Mouse (Mus musculus): ENCODE data around the gene Adat3. TPM values are rescaled to one million over a fixed set of nuclear protein-coding genes. Genes with fewer than 3 reads are reported as not detected.
A peak's percentile ranks its signal among the peaks of the same experiment; 100 is the strongest.

Adat3 gene
- polyA plus RNA-seq, 1 experiment from 2014 or later: 9.7 TPM

- peaks cover 22% of the 10 kb centered on the region for H3K4me1 ChIP-seq (replicated peaks; ENCODE audit: control insufficient read depth, insufficient read depth, low read length)
- no peaks in the 10 kb centered on the region for H3K9me3 ChIP-seq (ENCODE audit: control insufficient read depth, low read length)
- peaks cover 11% of the 10 kb centered on the region for H3K36me3 ChIP-seq (ENCODE audit: control insufficient read depth, insufficient read depth, low read length)
- no peak overlapping the region for H3K27ac ChIP-seq (ENCODE audit: low read depth, low read length)
- no peak overlapping the region for H3K4me3 ChIP-seq (ENCODE audit: low read depth, low read length)
- peak overlapping the region; percentile 7; the same call in 1 of the 2 replicates for H3K4me2 ChIP-seq
- ATAC-seq (replicated peaks; ENCODE audit: low FRiP score): no peak
- DNase-seq (ENCODE audit: low spot score): no peak
- 94% methylated on average over 8 of the region's 8 CpGs for WGBS
- no peaks in the 10 kb centered on the region for H3K27me3 ChIP-seq (replicated peaks; ENCODE audit: control insufficient read depth, insufficient read depth, low read length)
- H3K9ac ChIP-seq (ENCODE audit: low read depth, low read length): 0 out of 2 replicates have a peak overlapping the region, but pooled peaks have one; percentile 25
Measured at GRCm38 (mm10) chr10:80585581-80585980, 17.1 kb upstream of the Adat3 start.

GRCm38 (mm10) chr10:80586407-80587304 is 16.0 kb upstream of the Adat3 start:
- Histone ChIP-seq H3K27me3 (replicated peaks; ENCODE audit: control insufficient read depth, insufficient read depth, low read length) (no peaks in the 10 kb centered on the region), H3K9me3 (ENCODE audit: control insufficient read depth, low read length) (no peaks in the 10 kb centered on the region), H3K4me1 (replicated peaks; ENCODE audit: control insufficient read depth, insufficient read depth, low read length) (peaks cover 26% of the 10 kb centered on the region), H3K9ac (ENCODE audit: low read depth, low read length) (0 out of 2 replicates have a peak overlapping the region, but pooled peaks have one; percentile 6), H3K4me2 (peak overlapping the region; percentile 19), H3K4me3 (ENCODE audit: low read depth, low read length) (no peak overlapping the region), H3K27ac (ENCODE audit: low read depth, low read length) (peak overlapping the region; percentile 13), H3K36me3 (ENCODE audit: control insufficient read depth, insufficient read depth, low read length) (peaks cover 11% of the 10 kb centered on the region)
- ATAC-seq (replicated peaks; ENCODE audit: low FRiP score): no peak
- DNase-seq (ENCODE audit: low spot score): no peak
- WGBS: 93% methylated on average over 48 of the region's 51 CpGs

- Histone ChIP-seq H3K4me1 (replicated peaks; ENCODE audit: control insufficient read depth, insufficient read depth, low read length) (peaks cover 26% of the 10 kb centered on the region), H3K9ac (ENCODE audit: low read depth, low read length) (no peak overlapping the region), H3K36me3 (ENCODE audit: control insufficient read depth, insufficient read depth, low read length) (peaks cover 11% of the 10 kb centered on the region), H3K4me3 (ENCODE audit: low read depth, low read length) (no peak overlapping the region), H3K9me3 (ENCODE audit: control insufficient read depth, low read length) (no peaks in the 10 kb centered on the region), H3K4me2 (peak overlapping the region; percentile 19), H3K27ac (ENCODE audit: low read depth, low read length) (peak overlapping the region; percentile 13; the same call in 1 of the 2 replicates), H3K27me3 (replicated peaks; ENCODE audit: control insufficient read depth, insufficient read depth, low read length) (no peaks in the 10 kb centered on the region)
- 54% methylated on average over 4 of the region's 4 CpGs for WGBS
- DNase-seq (ENCODE audit: low spot score) (no peak), ATAC-seq (replicated peaks; ENCODE audit: low FRiP score) (no peak)
Measured at GRCm38 (mm10) chr10:80587305-80587657, 15.4 kb upstream of the Adat3 start.

GRCm38 (mm10) chr10:80589127-80589878 is 13.4 kb upstream of the Adat3 start:
- Histone ChIP-seq H3K9me3 (ENCODE audit: control insufficient read depth, low read length) (no peaks in the 10 kb centered on the region), H3K36me3 (ENCODE audit: control insufficient read depth, insufficient read depth, low read length) (peaks cover 4% of the 10 kb centered on the region; the same call in 1 of the 2 replicates), H3K9ac (ENCODE audit: low read depth, low read length) (peak overlapping the region; percentile 90), H3K4me1 (replicated peaks; ENCODE audit: control insufficient read depth, insufficient read depth, low read length) (peaks cover 26% of the 10 kb centered on the region), H3K27me3 (replicated peaks; ENCODE audit: control insufficient read depth, insufficient read depth, low read length) (no peaks in the 10 kb centered on the region), H3K4me2 (peak overlapping the region; percentile 98), H3K27ac (ENCODE audit: low read depth, low read length) (peak overlapping the region; percentile 64), H3K4me3 (ENCODE audit: low read depth, low read length) (peak overlapping the region; percentile 96)
- ATAC-seq (replicated peaks; ENCODE audit: low FRiP score): no peak
- no peak for DNase-seq (ENCODE audit: low spot score)
- WGBS: 14% methylated on average over 12 of the region's 12 CpGs

- Histone ChIP-seq H3K36me3 (ENCODE audit: control insufficient read depth, insufficient read depth, low read length) (peaks cover 2% of the 10 kb centered on the region; the same call in 1 of the 2 replicates), H3K4me1 (replicated peaks; ENCODE audit: control insufficient read depth, insufficient read depth, low read length) (peaks cover 26% of the 10 kb centered on the region), H3K27me3 (replicated peaks; ENCODE audit: control insufficient read depth, insufficient read depth, low read length) (no peaks in the 10 kb centered on the region), H3K27ac (ENCODE audit: low read depth, low read length) (peak within 1 kb of the TSS; percentile 64), H3K9ac (ENCODE audit: low read depth, low read length) (peak within 1 kb of the TSS; percentile 90), H3K4me2 (peak within 1 kb of the TSS; percentile 98), H3K4me3 (ENCODE audit: low read depth, low read length) (peak within 1 kb of the TSS; percentile 96), H3K9me3 (ENCODE audit: control insufficient read depth, low read length) (no peaks in the 10 kb centered on the region)
- WGBS: under 1% methylated on average over 73 of the region's 73 CpGs
- DNase-seq (ENCODE audit: low spot score) (peak; percentile 94), ATAC-seq (replicated peaks; ENCODE audit: low FRiP score) (peak; percentile 95)
Measured at GRCm38 (mm10) chr10:80589879-80590854, 12.5 kb upstream of the Adat3 start, which contains the start of gene Abhd17a. Gene Abhd17a, minus strand, starts transcription at chr10:80590341.

GRCm38 (mm10) chr10:80596318-80596717 is 6.4 kb upstream of the Adat3 start:
- 48% methylated on average over 4 of the region's 4 CpGs for WGBS
- no peaks in the 10 kb centered on the region for H3K36me3 ChIP-seq (ENCODE audit: control insufficient read depth, insufficient read depth, low read length)
- H3K4me1 ChIP-seq (replicated peaks; ENCODE audit: control insufficient read depth, insufficient read depth, low read length): peaks cover 19% of the 10 kb centered on the region
- no peak overlapping the region for H3K9ac ChIP-seq (ENCODE audit: low read depth, low read length)
- H3K27me3 ChIP-seq (replicated peaks; ENCODE audit: control insufficient read depth, insufficient read depth, low read length): no peaks in the 10 kb centered on the region
- ATAC-seq (replicated peaks; ENCODE audit: low FRiP score): no peak
- no peaks in the 10 kb centered on the region for H3K9me3 ChIP-seq (ENCODE audit: control insufficient read depth, low read length)
- DNase-seq (ENCODE audit: low spot score): no peak
- no peak overlapping the region for H3K27ac ChIP-seq (ENCODE audit: low read depth, low read length)
- no peak overlapping the region for H3K4me3 ChIP-seq (ENCODE audit: low read depth, low read length)
- H3K4me2 ChIP-seq: no peak overlapping the region

- H3K9ac ChIP-seq (ENCODE audit: low read depth, low read length): peak overlapping the region; percentile 49
- ATAC-seq (replicated peaks; ENCODE audit: low FRiP score) (no peak), DNase-seq (ENCODE audit: low spot score) (no peak)
- no peaks in the 10 kb centered on the region for H3K9me3 ChIP-seq (ENCODE audit: control insufficient read depth, low read length)
- peak overlapping the region; percentile 73 for H3K4me2 ChIP-seq
- H3K4me1 ChIP-seq (replicated peaks; ENCODE audit: control insufficient read depth, insufficient read depth, low read length): peaks cover 36% of the 10 kb centered on the region
- H3K4me3 ChIP-seq (ENCODE audit: low read depth, low read length): peak overlapping the region; percentile 73
- peak overlapping the region; percentile 87 for H3K27ac ChIP-seq (ENCODE audit: low read depth, low read length)
- 27% methylated on average over 7 of the region's 7 CpGs for WGBS
- no peaks in the 10 kb centered on the region for H3K27me3 ChIP-seq (replicated peaks; ENCODE audit: control insufficient read depth, insufficient read depth, low read length)
- H3K36me3 ChIP-seq (ENCODE audit: control insufficient read depth, insufficient read depth, low read length): peaks cover 26% of the 10 kb centered on the region
Measured at GRCm38 (mm10) chr10:80603364-80603763, 684 bp downstream of the Adat3 start.
